ENCODE assay signal across 9 mouse cellular contexts in genomic region chr11:96311097-96311496, GRCm38 (mm10). TPM values are rescaled to one million over a fixed set of nuclear protein-coding genes. Genes with fewer than 3 reads are reported as not detected.
A peak's percentile ranks its signal among the peaks of the same experiment; 100 is the strongest.
DNase-seq lines count a peak whose midpoint lies in the region; ATAC-seq lines count a peak whose summit lies in the region.
"Had no signal": no experiment of that assay in that cellular context is flagged by ENCODE, and none has a peak within 500 bp of the region (broad histone marks: within the 10 kb centered on the region; RNA-seq: fewer than 3 reads in every experiment).

No protein-coding gene starts in this region.

- H3K27ac ChIP-seq in heart, embryonic 15.5 days, result no peak overlapping the region; the same call in 1 of the 2 replicates
- H3K27ac ChIP-seq in intestine, embryonic 16.5 days (ENCODE audit: low read length), result peak overlapping the region; percentile 81

- H3K9me3 ChIP-seq in heart, embryonic 15.5 days (replicated peaks), result no peaks in the 10 kb centered on the region
- H3K9me3 ChIP-seq in intestine, embryonic 16.5 days (ENCODE audit: control insufficient read depth, low read length), result no peaks in the 10 kb centered on the region

- intact Hi-C loops in heart, postnatal 10 days (cut with DNase I), result loop anchor here (2.0 kb wide), 1 partner anchor 100 kb away; no protein-coding TSS in a partner anchor

- H3K36me3 ChIP-seq in heart, embryonic 15.5 days, result no peaks in the 10 kb centered on the region
- no peaks in the 10 kb centered on the region for H3K36me3 ChIP-seq in intestine, embryonic 16.5 days (ENCODE audit: control insufficient read depth, insufficient read depth, low read length)

- WGBS in heart, embryonic 15.5 days, result 15% methylated on average over 6 of the region's 6 CpGs
- WGBS in intestine, embryonic 16.5 days, result 25% methylated on average over 6 of the region's 6 CpGs

- H3K4me3 ChIP-seq in heart, embryonic 15.5 days, result peak overlapping the region; percentile 40
- H3K4me3 ChIP-seq in intestine, embryonic 16.5 days (ENCODE audit: low read length), result peak overlapping the region; percentile 50

- H3K4me1 ChIP-seq in heart, embryonic 15.5 days (replicated peaks), result peaks cover 11% of the 10 kb centered on the region
- H3K4me1 ChIP-seq in intestine, embryonic 16.5 days (ENCODE audit: control insufficient read depth, insufficient read depth, low read length), result peaks cover 23% of the 10 kb centered on the region

- peak overlapping the region; percentile 56 for H3K4me2 ChIP-seq in heart, embryonic 15.5 days
- peak overlapping the region; percentile 79 for H3K4me2 ChIP-seq in intestine, embryonic 16.5 days (ENCODE audit: low read depth, low read length)

- H3K9ac ChIP-seq in heart, embryonic 15.5 days, result peak overlapping the region; percentile 21; the same call in 1 of the 2 replicates
- peak overlapping the region; percentile 81 for H3K9ac ChIP-seq in intestine, embryonic 16.5 days (ENCODE audit: low read depth, low read length)

- H3K27me3 ChIP-seq in heart, embryonic 15.5 days, result peaks cover 99% of the 10 kb centered on the region
- no peaks in the 10 kb centered on the region for H3K27me3 ChIP-seq in intestine, embryonic 16.5 days (replicated peaks; ENCODE audit: control insufficient read depth, insufficient read depth, low read length)

- no peak for DNase-seq in heart, postnatal 10 days
- DNase-seq in retina, postnatal 1 day, result no peak
- no peak for DNase-seq in cerebellum, postnatal 10 days
- DNase-seq in urinary bladder, postnatal 25 days (ENCODE audit: low spot score), result no peak

- no peak for ATAC-seq in heart, embryonic 15.5 days (replicated peaks; ENCODE audit: insufficient number of reproducible peaks, insufficient read depth, low FRiP score, low read depth)
- 0 out of 2 replicates have a peak, but pooled peaks have one; percentile 7 for ATAC-seq in common myeloid progenitor, adult 5-6 weeks (replicated peaks; ENCODE audit: low read depth, poor library complexity, severe bottlenecking)
- no peak for ATAC-seq in intestine, embryonic 16.5 days
- ATAC-seq in megakaryocyte progenitor cell, adult 5-6 weeks (replicated peaks; ENCODE audit: poor library complexity), result peak; percentile 21; the same call in 1 of the 2 replicates

RNA-seq across cellular contexts. Expression of gene Hoxb4, which starts 7.0 kb away (rescaled TPM):
- 0.31 and 0.70 TPM in 2 replicates for polyA plus RNA-seq in heart, embryonic 15.5 days (2015; fragmentation: Nextera tagmentation; extraction: Ambion mirVana)
- total RNA-seq in heart, postnatal 10 days (2021), result 1 to 10 TPM; 1.1 TPM
- 1.1 and 2.8 TPM in 2 replicates for total RNA-seq in common myeloid progenitor, adult 5-6 weeks (2017)
- 1.8 and 2.0 TPM in 2 replicates for polyA plus RNA-seq in intestine, embryonic 16.5 days (2015; fragmentation: Nextera tagmentation; extraction: Ambion mirVana)
- total RNA-seq in megakaryocyte progenitor cell, adult 5-6 weeks (2015), result 1.7 and 2.7 TPM in 2 replicates
- total RNA-seq in megakaryocyte progenitor cell, adult 5-6 weeks (2017), result 1.5 and 2.2 TPM in 2 replicates
- total RNA-seq: left cerebral cortex, postnatal 4 days had no signal

RNA-seq across cellular contexts. Expression of gene Hoxb5, which starts 8.0 kb away (rescaled TPM):
- polyA plus RNA-seq in heart, embryonic 15.5 days (2015; fragmentation: Nextera tagmentation; extraction: Ambion mirVana), result 1.4 and 3.3 TPM in 2 replicates
- total RNA-seq in heart, postnatal 10 days (2021), result under 1 TPM; 0.45 to 0.62 TPM
- not detected in 2 replicates for total RNA-seq in common myeloid progenitor, adult 5-6 weeks (2017)
- 26.4 and 28.7 TPM in 2 replicates for polyA plus RNA-seq in intestine, embryonic 16.5 days (2015; fragmentation: Nextera tagmentation; extraction: Ambion mirVana)
- total RNA-seq in megakaryocyte progenitor cell, adult 5-6 weeks (2015), result 0.07 and 0.44 TPM in 2 replicates
- 0.14 TPM in 1 of 2 replicates, not detected in the other for total RNA-seq in megakaryocyte progenitor cell, adult 5-6 weeks (2017)
- total RNA-seq: left cerebral cortex, postnatal 4 days had no signal

RNA-seq across cellular contexts. Expression of gene Hoxb3, which starts 12.0 kb away (rescaled TPM):
- 0.71 and 0.98 TPM in 2 replicates for polyA plus RNA-seq in heart, embryonic 15.5 days (2015; fragmentation: Nextera tagmentation; extraction: Ambion mirVana)
- 1 to 10 TPM; 1.1 TPM for total RNA-seq in heart, postnatal 10 days (2021)
- 0.55 and 0.78 TPM in 2 replicates for total RNA-seq in common myeloid progenitor, adult 5-6 weeks (2017)
- polyA plus RNA-seq in intestine, embryonic 16.5 days (2015; fragmentation: Nextera tagmentation; extraction: Ambion mirVana), result 1.4 and 1.5 TPM in 2 replicates
- total RNA-seq in megakaryocyte progenitor cell, adult 5-6 weeks (2015), result 1.2 and 1.6 TPM in 2 replicates
- total RNA-seq in megakaryocyte progenitor cell, adult 5-6 weeks (2017), result 0.83 and 1.3 TPM in 2 replicates
- total RNA-seq: left cerebral cortex, postnatal 4 days had no signal

RNA-seq across cellular contexts. Expression of gene Hoxb6, which starts 18.8 kb away (rescaled TPM):
- polyA plus RNA-seq in heart, embryonic 15.5 days (2015; fragmentation: Nextera tagmentation; extraction: Ambion mirVana), result 0.49 and 1.2 TPM in 2 replicates
- total RNA-seq in heart, postnatal 10 days (2021), result not detected
- not detected in 2 replicates for total RNA-seq in common myeloid progenitor, adult 5-6 weeks (2017)
- polyA plus RNA-seq in intestine, embryonic 16.5 days (2015; fragmentation: Nextera tagmentation; extraction: Ambion mirVana), result 11.1 and 11.3 TPM in 2 replicates
- total RNA-seq in megakaryocyte progenitor cell, adult 5-6 weeks (2015), result not detected in 2 replicates
- 0.30 TPM in 1 of 2 replicates, not detected in the other for total RNA-seq in megakaryocyte progenitor cell, adult 5-6 weeks (2017)
- total RNA-seq: left cerebral cortex, postnatal 4 days had no signal

RNA-seq across cellular contexts. Expression of gene Hoxb7, which starts 24.7 kb away (rescaled TPM):
- polyA plus RNA-seq in heart, embryonic 15.5 days (2015; fragmentation: Nextera tagmentation; extraction: Ambion mirVana), result 0.25 and 0.32 TPM in 2 replicates
- total RNA-seq in heart, postnatal 10 days (2021), result not detected
- not detected in 2 replicates for total RNA-seq in common myeloid progenitor, adult 5-6 weeks (2017)
- polyA plus RNA-seq in intestine, embryonic 16.5 days (2015; fragmentation: Nextera tagmentation; extraction: Ambion mirVana), result 10.0 and 11.3 TPM in 2 replicates
- total RNA-seq in megakaryocyte progenitor cell, adult 5-6 weeks (2015), result not detected in 2 replicates
- total RNA-seq in megakaryocyte progenitor cell, adult 5-6 weeks (2017), result not detected in 2 replicates
- total RNA-seq: left cerebral cortex, postnatal 4 days had no signal

Comparison
In these comparisons a context has a peak if more than half of its experiments do, and no peak if none do; other contexts are left out.
1. ATAC-seq: peak in common myeloid progenitor, adult 5-6 weeks (single experiment) and megakaryocyte progenitor cell, adult 5-6 weeks (single experiment); none in heart, embryonic 15.5 days (single experiment) and intestine, embryonic 16.5 days (single experiment).